Mouse (Mus musculus) stomach, postnatal 0 days (tissue): ENCODE measurements at regions not wholly inside any gene's neighbourhood (a gene's known extent, or its start where the extent isn't known, plus 50 kb on each side); places are given as distances from the start of the nearest gene placed in this dataset.

ENCODE experiments used
- CTCF ChIP-seq: IDR thresholded peaks from 2 replicates; pipeline ENCODE4 v1.5.1; 2016; ENCODE audit warnings: antibody characterized with exemption, low read depth, mild to moderate bottlenecking, moderate library complexity
- EP300 ChIP-seq: optimal IDR thresholded peaks from 2 replicates; pipeline ENCODE3; 2016; ENCODE audit warnings: antibody characterized with exemption

DNA sequence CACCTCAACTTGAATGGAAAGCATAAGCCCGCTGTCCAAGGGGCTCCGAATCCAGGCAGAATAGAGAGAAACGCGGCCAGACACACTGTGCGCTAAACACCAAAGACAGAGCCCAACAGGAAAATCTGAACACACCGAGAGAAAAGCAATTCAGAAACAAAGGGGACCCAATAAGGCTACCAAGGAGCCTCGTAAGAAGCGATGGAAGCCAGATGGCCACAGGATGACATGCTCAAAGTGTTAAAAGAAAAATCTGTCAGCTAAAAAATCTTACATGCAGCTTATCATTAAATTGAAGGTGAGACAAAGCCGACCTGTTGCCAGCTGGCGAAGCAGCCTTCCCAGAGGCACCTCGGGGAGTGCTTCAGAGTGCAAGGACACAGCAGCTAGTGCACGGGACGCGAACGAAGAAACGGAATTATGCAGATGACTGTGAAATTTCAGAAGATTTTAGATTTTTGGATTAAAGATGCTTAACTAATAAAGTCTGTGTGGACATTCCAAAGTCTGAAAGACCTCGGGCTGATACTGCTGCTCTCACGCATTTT is 73.2 kb upstream of the A530016L24Rik start:
- TF ChIP-seq CTCF (no peak), EP300 (no peak)
